Mouse (Mus musculus): ENCODE measurements at regions not wholly inside any gene's neighbourhood (a gene's known extent, or its start where the extent isn't known, plus 50 kb on each side); places are given as distances from the start of the nearest gene placed in this dataset.

DNA sequence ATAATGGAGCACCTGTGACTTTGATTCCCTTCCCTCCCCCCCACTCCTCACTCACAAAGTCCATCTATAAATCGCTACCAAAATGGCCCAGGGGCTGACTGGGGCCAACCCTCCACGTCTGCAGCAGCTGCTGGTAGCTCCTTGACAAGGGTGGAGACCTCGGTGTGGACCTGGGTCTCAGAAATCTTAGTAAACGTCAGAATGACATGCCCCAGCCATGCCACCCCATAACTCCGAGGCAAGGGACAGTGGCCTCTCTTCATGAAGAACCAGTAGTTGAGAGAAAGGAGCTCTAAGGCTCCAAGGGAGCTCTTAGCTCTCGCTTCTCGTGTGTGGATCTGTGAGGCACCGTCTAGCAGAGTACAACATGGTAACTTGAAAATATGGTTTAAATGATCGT, 398.4 kb downstream of the Zfp536 start:
- no peak for DNase-seq (ENCODE audit: low spot score in 2 of 2)

GRCm38 (mm10) chr7:37375591-37375990, 397.9 kb downstream of the Zfp536 start:
- no peak for DNase-seq (ENCODE audit: low spot score in 2 of 2)

GRCm38 (mm10) chr7:37376207-37376606, 397.2 kb downstream of the Zfp536 start:
- DNase-seq (ENCODE audit: low spot score in 2 of 2), result no peak

GRCm38 (mm10) chr7:37377889-37378521, 395.4 kb downstream of the Zfp536 start:
- DNase-seq (ENCODE audit: low spot score in 2 of 2), result no peak

DNA sequence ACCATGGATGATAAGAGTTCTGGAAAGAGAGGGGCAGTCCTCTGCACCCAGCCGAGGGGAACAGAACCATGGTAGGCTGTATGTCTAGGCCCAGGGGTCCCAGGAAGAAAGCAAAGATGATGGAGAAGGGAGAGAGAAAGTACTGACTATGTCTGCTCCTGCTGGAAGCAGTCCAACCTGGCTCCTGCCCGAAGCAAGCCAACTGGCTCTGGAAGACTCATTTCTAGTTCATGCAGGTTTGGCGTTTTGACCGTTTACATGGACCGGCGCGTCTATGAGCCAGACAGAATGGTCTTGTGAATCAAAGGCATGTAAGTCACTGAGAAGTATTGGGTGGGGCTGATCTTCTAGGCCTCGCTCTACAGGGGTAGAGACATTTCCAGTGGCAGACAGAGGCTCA, 385.6 kb downstream of the Zfp536 start:
- no peak for DNase-seq (ENCODE audit: low spot score in 2 of 2)

- DNase-seq (ENCODE audit: low spot score in 2 of 2), result peak; percentile 51 to 78
Measured at GRCm38 (mm10) chr7:37388843-37389702, 384.4 kb downstream of the Zfp536 start.

DNA sequence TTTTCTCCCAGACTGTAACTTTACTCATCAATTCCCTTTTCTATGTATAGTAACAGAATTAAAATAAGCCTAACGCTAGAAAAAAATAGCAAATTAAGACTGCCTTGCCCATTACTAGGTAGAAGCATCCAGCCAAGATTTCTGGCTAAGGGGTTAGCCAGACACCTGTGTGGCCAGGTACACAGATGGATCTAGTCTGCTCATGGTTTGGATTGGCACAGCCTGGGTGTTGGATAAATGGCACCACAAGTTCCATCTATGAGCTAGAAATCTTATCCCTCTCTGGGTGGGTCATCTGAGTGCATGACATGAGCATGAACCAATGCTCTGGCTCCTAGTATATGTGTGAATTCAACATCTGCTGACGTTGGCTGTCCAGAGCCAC, 383.7 kb downstream of the Zfp536 start:
- no peak for DNase-seq (ENCODE audit: low spot score in 2 of 2)

DNA sequence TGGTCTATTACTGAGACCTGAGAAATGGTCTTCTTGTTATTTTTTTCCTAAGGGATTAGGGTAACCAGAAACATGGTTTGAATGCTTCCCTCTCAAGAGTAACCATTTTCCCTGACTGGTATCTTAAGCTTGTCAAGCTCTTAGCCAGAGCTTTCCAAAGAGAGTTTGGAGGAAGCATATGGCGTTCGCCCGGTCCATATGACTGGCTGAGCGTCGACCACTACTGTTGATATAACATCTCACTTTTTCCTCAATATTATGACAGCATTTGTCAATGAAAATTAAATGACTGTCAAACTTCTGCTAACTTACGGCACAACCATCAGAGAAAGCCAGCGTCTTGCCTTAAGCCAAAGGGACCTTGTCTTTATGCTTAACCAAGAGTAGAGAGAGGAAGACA, 383.2 kb downstream of the Zfp536 start:
- no peak for DNase-seq (ENCODE audit: low spot score in 2 of 2)

GRCm38 (mm10) chr7:37392122-37392521, 381.3 kb downstream of the Zfp536 start:
- DNase-seq (ENCODE audit: low spot score in 2 of 2), result no peak

DNA sequence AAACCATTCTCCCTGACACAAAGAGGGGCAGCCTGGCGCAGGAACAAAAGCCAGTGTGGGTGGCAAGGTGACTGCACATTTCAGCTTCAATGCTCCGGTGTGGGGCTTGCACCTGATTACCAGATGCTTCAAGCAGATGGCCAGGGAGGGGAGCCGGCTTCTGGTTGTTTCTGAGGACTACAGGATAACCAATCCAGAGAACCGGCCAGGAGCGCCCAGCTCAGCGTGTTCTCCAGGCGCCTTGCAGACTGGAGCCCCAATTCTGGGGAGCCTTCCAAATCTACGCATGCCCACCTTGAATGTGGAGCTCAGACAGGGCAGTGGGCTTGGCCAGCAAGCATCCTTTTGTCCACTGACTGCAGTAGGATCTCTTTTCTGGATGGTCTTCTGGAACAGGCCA, 380.8 kb downstream of the Zfp536 start:
- DNase-seq (ENCODE audit: low spot score in 2 of 2), result no peak

- no peak for DNase-seq (ENCODE audit: low spot score in 2 of 2)
Measured at GRCm38 (mm10) chr7:37393071-37393470, 380.4 kb downstream of the Zfp536 start.

DNA sequence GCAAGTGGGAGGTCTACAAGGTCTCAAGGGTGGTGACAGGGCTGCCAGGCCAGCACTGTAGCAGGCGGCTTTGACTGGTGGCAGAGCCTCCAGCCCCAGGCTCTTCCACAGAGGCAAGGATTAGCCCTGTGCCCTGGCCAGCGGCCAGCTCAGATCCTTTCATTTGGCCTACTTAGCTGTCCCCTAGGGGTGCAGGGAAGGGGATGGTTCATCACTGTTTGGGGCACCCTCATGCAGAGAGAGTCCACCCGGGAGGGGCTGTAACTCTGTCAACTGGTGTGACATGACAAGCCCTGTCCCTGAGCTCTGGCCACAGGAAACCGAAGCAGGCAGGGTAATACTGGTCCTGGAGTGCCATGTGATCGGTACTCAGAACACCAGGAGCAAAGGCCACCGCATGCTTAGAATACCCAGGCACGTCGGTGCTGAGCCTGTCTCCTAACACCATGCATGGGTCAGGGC, 378.4 kb downstream of the Zfp536 start:
- DNase-seq (ENCODE audit: low spot score in 2 of 2), result no peak

DNA sequence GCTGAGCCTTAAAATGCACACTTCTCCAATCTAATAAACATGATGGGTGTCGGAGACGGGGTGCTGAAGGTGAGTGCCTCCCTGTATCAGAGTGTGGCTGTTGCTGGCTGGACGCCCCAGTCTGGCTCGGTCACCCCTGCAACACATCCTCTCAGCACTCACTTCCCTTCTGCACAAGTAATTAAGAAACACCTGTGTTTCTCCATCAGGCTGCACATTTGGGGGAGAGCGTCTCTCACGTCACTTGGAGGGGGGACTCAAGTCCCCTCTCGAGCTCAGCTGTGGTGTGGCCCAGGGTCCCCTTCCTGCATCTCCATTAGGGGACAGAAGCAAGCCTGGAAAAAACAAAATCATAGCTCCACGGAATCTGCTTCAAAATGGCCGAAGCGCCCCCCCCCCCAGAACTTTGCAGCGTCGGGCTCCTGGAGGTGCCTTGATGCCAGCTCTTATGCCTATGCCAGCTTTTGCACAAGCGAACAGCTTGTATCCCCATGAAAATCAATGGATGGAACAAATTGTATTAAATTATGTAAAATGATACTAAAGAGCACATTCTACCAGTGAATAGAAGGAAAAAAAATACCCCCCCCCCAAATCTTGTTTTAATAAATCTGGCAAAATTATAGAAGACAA, 377.4 kb downstream of the Zfp536 start:
- peak in 1 of 2 experiments; percentile 51 for DNase-seq (ENCODE audit: low spot score in 2 of 2)

DNA sequence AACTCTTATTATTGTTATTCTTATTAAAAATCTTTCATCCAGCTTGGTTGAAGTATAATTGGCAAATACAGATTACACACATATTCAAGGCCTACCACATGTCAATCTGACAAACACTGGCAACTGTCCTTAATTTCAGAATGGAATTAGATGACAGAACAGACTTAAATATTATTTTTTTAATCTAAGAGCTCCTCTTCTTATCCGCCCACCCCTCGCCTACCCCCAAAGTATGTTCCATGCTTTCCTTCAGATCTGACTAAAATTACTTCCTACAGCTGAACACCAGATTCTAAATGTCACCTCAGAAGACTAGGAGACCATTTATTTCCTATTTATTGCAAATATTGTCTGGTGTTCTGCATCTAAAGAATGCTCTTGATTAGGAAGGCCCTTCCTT, 370.0 kb downstream of the Zfp536 start:
- peak; percentile 46 to 74 for DNase-seq (ENCODE audit: low spot score in 2 of 2)

- no peak for DNase-seq (ENCODE audit: low spot score in 2 of 2)
Measured at GRCm38 (mm10) chr7:37413350-37413749, 360.1 kb downstream of the Zfp536 start.

- no peak for DNase-seq (ENCODE audit: low spot score in 2 of 2)
Measured at GRCm38 (mm10) chr7:37421704-37422103, 351.7 kb downstream of the Zfp536 start.
